Mouse (Mus musculus) stomach, postnatal 0 days (tissue): ENCODE data around the gene Rpa3.

Experiments
- CTCF ChIP-seq: IDR thresholded peaks from 2 replicates; pipeline ENCODE4 v1.5.1; 2016; ENCODE audit warnings: antibody characterized with exemption, low read depth, mild to moderate bottlenecking, moderate library complexity
- EP300 ChIP-seq: optimal IDR thresholded peaks from 2 replicates; pipeline ENCODE3; 2016; ENCODE audit warnings: antibody characterized with exemption

GRCm38 (mm10) chr6:8307878-8308775 is 49.2 kb upstream of the Rpa3 start:
- no peak for TF ChIP-seq EP300
- TF ChIP-seq CTCF = no peak
